Mouse (Mus musculus): ENCODE data around the gene Gm38392.

DNA sequence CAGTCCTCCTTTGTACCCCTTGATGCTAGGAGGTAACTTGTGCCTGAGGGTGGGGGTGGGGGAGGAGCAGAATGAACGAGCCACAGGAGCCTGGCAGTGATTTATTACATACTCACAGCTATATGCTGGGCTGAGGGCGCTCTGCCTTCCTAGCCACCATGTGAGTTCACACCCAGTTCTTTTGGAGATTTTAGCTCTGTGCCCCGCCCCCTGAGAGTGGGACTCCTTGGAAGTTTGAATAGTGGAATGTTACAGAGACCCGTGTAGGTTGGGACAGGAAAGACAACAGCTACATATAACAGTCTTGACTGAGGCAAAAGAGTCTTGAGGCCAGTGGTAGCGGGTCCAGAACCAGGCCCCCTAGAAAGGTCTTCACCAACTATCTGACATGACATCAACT is 41.9 kb upstream of the Gm38392 start:
- no peak for TF ChIP-seq CTCF (IDR thresholded peaks at IDR 0.05; ENCODE audit: low read depth, low read length)
- TF ChIP-seq POLR2A (IDR thresholded peaks at IDR 0.05; ENCODE audit: borderline replicate concordance, low read depth, low read length): no peak
